Mouse (Mus musculus) heart, postnatal 0 days (tissue): ENCODE measurements around the gene Xrcc3. TPM values are rescaled to one million over a fixed set of nuclear protein-coding genes. Genes with fewer than 3 reads are reported as not detected.

Experiments used
- ATAC-seq: fragments of 200-750 bp; cut with Nextera tagmentation; 2 replicates; pipeline ENCODE4 v1.8.0; 2017; ENCODE audit warnings: low read depth, moderate number of reproducible peaks, moderate library complexity; ENCODE audit not compliant: insufficient read depth
- DNase-seq: peaks from one replicate; pipeline ENCODE4 v3.0.0-alpha.2; 2016; ENCODE audit warnings: low spot score
- H3K27ac ChIP-seq: fragments of 300-500 bp; sonication (generic); 2 replicates; pipeline ENCODE4 v1.5.1; 2014; ENCODE audit warnings: low read depth, mild to moderate bottlenecking
- H3K27me3 ChIP-seq: fragments of 300-500 bp; sonication (generic); 2 replicates; pipeline ENCODE4 v1.6.1; 2014; ENCODE audit warnings: low read length, mixed read lengths; ENCODE audit not compliant: control insufficient read depth, insufficient read depth
- H3K36me3 ChIP-seq: fragments of 300-500 bp; sonication (generic); replicated peaks from 2 replicates; pipeline ENCODE4 v1.6.1; 2014; ENCODE audit warnings: low read length, mixed read lengths; ENCODE audit not compliant: control insufficient read depth, insufficient read depth
- H3K4me1 ChIP-seq: fragments of 300-500 bp; sonication (generic); 2 replicates; pipeline ENCODE4 v1.6.1; 2014; ENCODE audit warnings: antibody characterized with exemption; ENCODE audit not compliant: control insufficient read depth, insufficient read depth
- H3K4me2 ChIP-seq: fragments of 300-500 bp; sonication (generic); 2 replicates; pipeline ENCODE4 v1.6.1; 2014; ENCODE audit warnings: low read depth, mild to moderate bottlenecking, low read length, moderate library complexity
- H3K4me3 ChIP-seq: fragments of 300-500 bp; sonication (generic); 2 replicates; pipeline ENCODE4 v1.5.1; 2014; ENCODE audit warnings: low read depth, low read length
- H3K9ac ChIP-seq: fragments of 300-500 bp; sonication (generic); replicated peaks from 2 replicates; pipeline ENCODE4 v1.6.1; 2014; ENCODE audit warnings: low read depth, low read length, mixed read lengths
- H3K9me3 ChIP-seq: fragments of 300-500 bp; sonication (generic); replicated peaks from 2 replicates; pipeline ENCODE4 v1.6.1; 2016; ENCODE audit warnings: low read length; ENCODE audit not compliant: control insufficient read depth
- CTCF ChIP-seq: IDR thresholded peaks from 2 replicates; pipeline ENCODE4 v1.5.1; 2016; ENCODE audit warnings: antibody characterized with exemption, control low read depth, low read depth
- EP300 ChIP-seq: IDR thresholded peaks from 2 replicates; pipeline ENCODE4 v1.6.1; 2016; ENCODE audit warnings: antibody characterized with exemption, low read depth
- WGBS: fragments of 180-500 bp; shearing (Covaris S2); extraction: QIAGEN DNeasy Blood & Tissue Kit; methylation state at CpG from one replicate; pipeline ENCODE4 v1.1.7; 2014; 5-methylcytosine and 5-hydroxymethylcytosine counted together
- polyA plus RNA-seq: library from polyadenylated mRNA; unstranded; fragments of >200 nt; fragmentation: Nextera tagmentation; extraction: Ambion mirVana; gene quantifications from 2 replicates; pipeline ENCODE4 v1.2.1, GENCODE M21; 2015
- total RNA-seq: library from RNA; depleted of rRNA; stranded (reverse); fragments of >200 nt; gene quantifications from 2 replicates; pipeline ENCODE4 v1.2.3, GENCODE M21; 2014; ENCODE audit warnings: low replicate concordance

Xrcc3 gene
- total and polyA plus RNA-seq, 2 experiments from 2014 or later = 1.6 to 40.9 TPM

GRCm38 (mm10) chr12:111851235-111851634, 37.6 kb upstream of the Xrcc3 start:
- Histone ChIP-seq H3K9me3 (no peaks in the 10 kb centered on the region), H3K4me1 (no peaks in the 10 kb centered on the region), H3K4me3 (no peak overlapping the region), H3K27ac (no peak overlapping the region), H3K9ac (no peak overlapping the region), H3K36me3 (peaks cover 7% of the 10 kb centered on the region; the same call in 1 of the 2 replicates), H3K4me2 (no peak overlapping the region), H3K27me3 (no peaks in the 10 kb centered on the region)
- WGBS = 72% methylated on average over 2 of the region's 2 CpGs
- no peak for TF ChIP-seq EP300
- TF ChIP-seq CTCF = no peak
- DNase-seq = no peak
- no peak for ATAC-seq

- ATAC-seq (peak; percentile 69), DNase-seq (peak; percentile 17)
- 0 out of 2 replicates have a peak overlapping the region, but pooled peaks have one; percentile 3 for H3K27ac ChIP-seq
- no peak overlapping the region for H3K9ac ChIP-seq
- no peak overlapping the region for H3K4me2 ChIP-seq
- H3K9me3 ChIP-seq = no peaks in the 10 kb centered on the region
- H3K27me3 ChIP-seq = no peaks in the 10 kb centered on the region
- TF ChIP-seq CTCF (no peak), EP300 (no peak)
- peaks cover 12% of the 10 kb centered on the region for H3K36me3 ChIP-seq
- 32% methylated on average over 9 of the region's 9 CpGs for WGBS
- no peaks in the 10 kb centered on the region for H3K4me1 ChIP-seq
- H3K4me3 ChIP-seq = no peak overlapping the region
Measured at GRCm38 (mm10) chr12:111848300-111848798, 34.7 kb upstream of the Xrcc3 start.

DNA sequence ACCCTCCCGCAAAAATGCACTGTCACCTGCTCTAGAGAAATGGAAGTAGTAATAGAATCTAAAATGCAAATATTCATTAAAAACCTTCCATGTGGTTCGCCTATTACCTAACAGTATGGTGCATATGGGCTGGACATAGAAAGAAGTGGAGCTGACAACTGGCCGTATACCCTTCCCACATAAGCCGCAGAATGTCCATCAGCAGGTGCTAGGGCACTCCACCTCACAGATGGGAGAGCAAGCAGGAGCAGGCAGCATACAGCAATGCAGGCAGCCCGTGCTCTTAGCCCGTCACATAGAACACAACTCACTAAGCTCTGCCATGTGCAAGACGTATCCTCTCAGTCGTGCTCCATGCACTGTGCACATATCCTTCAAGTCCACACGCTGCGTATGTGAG, 33.1 kb upstream of the Xrcc3 start:
- WGBS = 89% methylated on average over 10 of the region's 10 CpGs
- Histone ChIP-seq H3K9me3 (no peaks in the 10 kb centered on the region), H3K36me3 (peaks cover 25% of the 10 kb centered on the region), H3K4me1 (no peaks in the 10 kb centered on the region), H3K27me3 (no peaks in the 10 kb centered on the region), H3K9ac (no peak overlapping the region), H3K27ac (no peak overlapping the region), H3K4me3 (no peak overlapping the region), H3K4me2 (no peak overlapping the region)
- ATAC-seq = no peak
- no peak for TF ChIP-seq CTCF
- no peak for TF ChIP-seq EP300
- DNase-seq = no peak

DNA sequence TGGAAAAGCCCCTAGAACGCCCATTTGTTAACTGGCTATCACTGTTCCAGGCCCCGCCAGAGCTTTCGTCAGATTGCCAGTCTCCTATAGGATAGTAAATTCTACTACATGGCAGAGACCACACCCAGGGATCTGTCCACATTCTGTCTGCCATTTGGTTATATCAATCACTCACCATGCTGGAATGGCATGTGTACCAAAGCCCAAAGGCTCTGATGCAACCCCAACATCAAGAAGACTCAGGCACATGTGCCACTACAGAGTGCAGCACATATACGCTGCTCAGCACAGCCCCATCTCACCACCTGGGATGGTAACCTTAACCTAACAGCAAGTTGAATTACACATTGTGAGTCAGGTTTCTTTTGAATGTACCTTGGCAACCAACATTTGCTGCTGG, 32.3 kb upstream of the Xrcc3 start:
- TF ChIP-seq CTCF = no peak
- TF ChIP-seq EP300 = no peak
- DNase-seq (no peak), ATAC-seq (no peak)
- 92% methylated on average over 4 of the region's 4 CpGs for WGBS
- H3K9me3 ChIP-seq = no peaks in the 10 kb centered on the region
- no peak overlapping the region for H3K4me2 ChIP-seq
- H3K9ac ChIP-seq = no peak overlapping the region
- H3K4me1 ChIP-seq = no peaks in the 10 kb centered on the region
- H3K27ac ChIP-seq = no peak overlapping the region
- peaks cover 33% of the 10 kb centered on the region for H3K36me3 ChIP-seq
- H3K27me3 ChIP-seq = no peaks in the 10 kb centered on the region
- no peak overlapping the region for H3K4me3 ChIP-seq

DNA sequence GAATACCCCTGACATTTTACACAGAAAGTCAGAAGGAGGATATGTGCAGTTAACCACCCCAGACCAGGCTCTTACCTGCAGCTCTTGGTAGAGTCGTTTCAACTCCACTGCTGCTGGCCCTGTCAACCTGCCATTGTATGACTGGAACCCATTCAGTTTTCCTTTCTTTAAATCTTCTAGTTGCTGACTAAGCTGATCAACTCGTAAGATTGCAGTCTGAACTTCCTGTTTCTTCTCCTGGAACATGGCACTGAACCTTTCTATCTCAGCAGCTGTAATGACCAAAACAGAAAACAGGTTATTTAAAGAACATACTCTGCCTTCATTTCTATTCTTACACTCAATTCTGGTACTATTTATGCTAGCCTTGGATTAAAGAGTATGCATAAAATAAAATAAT, 29.8 kb upstream of the Xrcc3 start:
- Histone ChIP-seq H3K4me1 (no peaks in the 10 kb centered on the region), H3K9ac (no peak overlapping the region), H3K36me3 (peaks cover 57% of the 10 kb centered on the region), H3K27me3 (no peaks in the 10 kb centered on the region), H3K4me3 (no peak overlapping the region), H3K9me3 (no peaks in the 10 kb centered on the region), H3K4me2 (no peak overlapping the region), H3K27ac (no peak overlapping the region)
- DNase-seq (no peak), ATAC-seq (no peak)
- TF ChIP-seq EP300 (no peak), CTCF (no peak)
- WGBS = 45% methylated on average over 2 of the region's 2 CpGs

- Histone ChIP-seq H3K27ac (no peak overlapping the region), H3K4me1 (no peaks in the 10 kb centered on the region), H3K4me2 (no peak overlapping the region), H3K9me3 (no peaks in the 10 kb centered on the region), H3K36me3 (peaks cover 64% of the 10 kb centered on the region), H3K9ac (no peak overlapping the region), H3K27me3 (no peaks in the 10 kb centered on the region), H3K4me3 (no peak overlapping the region)
- DNase-seq (no peak), ATAC-seq (no peak)
- 83% methylated on average over 15 of the region's 15 CpGs for WGBS
- TF ChIP-seq CTCF (no peak), EP300 (no peak)
Measured at GRCm38 (mm10) chr12:111842565-111843433, 29.1 kb upstream of the Xrcc3 start.
